Mouse (Mus musculus) MEL (cell line): Measurements from ENCODE around the gene Srp72.

Experiments used
- CTCF ChIP-seq, 3 experiments: IDR thresholded peaks in 2 of 3; conservative IDR thresholded peaks in 1 of 3; 2 replicates each; pipeline ENCODE4 v1.5.1; 2011 to 2012; ENCODE audit warnings: low read length in 3 of 3, low read depth in 2 of 3, mild to moderate bottlenecking in 2 of 3, improper control_type of control experiment in 1 of 3, inconsistent platforms in 1 of 3, mixed read lengths in 1 of 3, moderate library complexity in 1 of 3; ENCODE audit not compliant: control insufficient read depth in 1 of 3, insufficient read depth in 1 of 3, poor library complexity in 1 of 3, severe bottlenecking in 1 of 3
- E2F4 ChIP-seq: IDR thresholded peaks from 2 replicates; pipeline ENCODE4 v1.6.1; 2011; ENCODE audit warnings: low read depth, low read length, improper control_type of control experiment, borderline replicate concordance
- EP300 ChIP-seq, 2 experiments: IDR thresholded peaks; 2 replicates each; pipeline ENCODE4 v1.6.1; 2011; ENCODE audit warnings: improper control_type of control experiment in 2 of 2, low read length in 2 of 2, low read depth in 1 of 2, mild to moderate bottlenecking in 1 of 2
- GATA1 ChIP-seq: IDR thresholded peaks from 2 replicates; pipeline ENCODE4 v1.6.1; 2011; ENCODE audit warnings: low read depth, low read length, improper control_type of control experiment
- KAT2A ChIP-seq: conservative IDR thresholded peaks from 2 replicates; pipeline ENCODE4 v1.6.1; 2012; ENCODE audit warnings: low read depth, low read length, improper control_type of control experiment, inconsistent platforms
- POLR2A ChIP-seq, 2 experiments: IDR thresholded peaks; 2 replicates each; pipeline ENCODE4 v1.6.1; 2011 to 2012; ENCODE audit warnings: low read length in 2 of 2, mild to moderate bottlenecking in 2 of 2, control low read depth in 1 of 2, improper control_type of control experiment in 1 of 2, low read depth in 1 of 2, moderate library complexity in 1 of 2; ENCODE audit not compliant: control insufficient read depth in 1 of 2, insufficient read depth in 1 of 2, poor library complexity in 1 of 2
- POLR2AphosphoS2 ChIP-seq: IDR thresholded peaks from 2 replicates; pipeline ENCODE4 v1.6.1; 2011; ENCODE audit warnings: low read length, improper control_type of control experiment
- TAL1 ChIP-seq: IDR thresholded peaks from 2 replicates; pipeline ENCODE4 v1.6.1; 2012; ENCODE audit warnings: mild to moderate bottlenecking, inconsistent platforms, low read length, moderate library complexity, mixed read lengths
- ZC3H11A ChIP-seq: IDR thresholded peaks from 2 replicates; pipeline ENCODE4 v1.6.1; 2012; ENCODE audit warnings: low read depth, mild to moderate bottlenecking, inconsistent platforms, low read length, improper control_type of control experiment
- ZNF384 ChIP-seq: IDR thresholded peaks from 2 replicates; pipeline ENCODE4 v1.6.1; 2012; ENCODE audit warnings: low read depth, mild to moderate bottlenecking, inconsistent platforms, low read length, improper control_type of control experiment

- no peak for TF ChIP-seq CTCF (IDR thresholded peaks at IDR 0.05 in 2 of 3, conservative IDR thresholded peaks at IDR 0.05 in 1 of 3; ENCODE audit: control insufficient read depth in 1 of 3, insufficient read depth in 1 of 3, low read depth in 2 of 3, low read length in 3 of 3, poor library complexity in 1 of 3, severe bottlenecking in 1 of 3)
- TF ChIP-seq E2F4, result no peak
- no peak for TF ChIP-seq ZC3H11A
- TF ChIP-seq ZNF384, result no peak
- TF ChIP-seq EP300 (IDR thresholded peaks at IDR 0.05; ENCODE audit: low read depth in 1 of 2, low read length in 2 of 2), result no peak
- TF ChIP-seq KAT2A, result no peak
- no peak for TF ChIP-seq POLR2AphosphoS2
- no peak for TF ChIP-seq GATA1
- TF ChIP-seq POLR2A (IDR thresholded peaks at IDR 0.05; ENCODE audit: control insufficient read depth in 1 of 2, insufficient read depth in 1 of 2, low read depth in 1 of 2, low read length in 2 of 2, poor library complexity in 1 of 2), result no peak
- no peak for TF ChIP-seq TAL1
Measured at GRCm38 (mm10) chr5:76942505-76942904, 32.0 kb upstream of the Srp72 start.
